Mouse (Mus musculus) spleen, adult 18-20 months (tissue): Measurements from ENCODE around the gene Noxo1.
A peak's percentile ranks its signal among the peaks of the same experiment; 100 is the strongest.
"Not testable (repeated sequence)": the region's sequence is repeated elsewhere in the genome, so short reads cannot be mapped to it uniquely, and the experiment has no call there.

ENCODE experiments used
- DNase-seq, 2 experiments: peaks; one replicate each; pipeline ENCODE4 v3.0.0; 2022; ENCODE audit warnings: mixed read lengths in 2 of 2

The Noxo1 gene

GRCm38 (mm10) chr17:24696011-24696697 lies at the start of gene Noxo1, which contains the start of gene Gfer:
Gene Noxo1, plus strand, starts transcription at chr17:24696234.
Gene Gfer, minus strand, starts transcription at chr17:24696156.
- peak; percentile 81 to 85 for DNase-seq

- DNase-seq, result no peak
These were observed 49.7 kb upstream of the Noxo1 start for GRCm38 (mm10) chr17:24646381-24646780.

- DNase-seq, result no peak
These were observed 48.5 kb upstream of the Noxo1 start for GRCm38 (mm10) chr17:24647493-24647892.

- DNase-seq, result no peak
These were observed 47.2 kb upstream of the Noxo1 start for GRCm38 (mm10) chr17:24648731-24649377.

GRCm38 (mm10) chr17:24649581-24650069 lies 46.4 kb upstream of the Noxo1 start:
- no peak for DNase-seq

GRCm38 (mm10) chr17:24650070-24650616 lies 45.9 kb upstream of the Noxo1 start, which contains the start of gene Slc9a3r2:
Gene Slc9a3r2, minus strand, starts transcription at chr17:24650327.
- no peak for DNase-seq

GRCm38 (mm10) chr17:24650766-24651165 lies 45.3 kb upstream of the Noxo1 start:
- no peak for DNase-seq

GRCm38 (mm10) chr17:24651835-24652234 lies 44.2 kb upstream of the Noxo1 start:
- no peak for DNase-seq

- DNase-seq, result peak; percentile 42 to 74
These were observed 41.9 kb upstream of the Noxo1 start for GRCm38 (mm10) chr17:24653967-24654710.

- no peak for DNase-seq
These were observed 41.1 kb upstream of the Noxo1 start for GRCm38 (mm10) chr17:24654969-24655368.

- DNase-seq, result no peak
These were observed 37.8 kb upstream of the Noxo1 start, which contains the start of gene Npw for GRCm38 (mm10) chr17:24658017-24658758. Gene Npw, minus strand, starts transcription at chr17:24658457.

GRCm38 (mm10) chr17:24667011-24667410 lies 29.0 kb upstream of the Noxo1 start:
- not testable (repeated sequence) for DNase-seq

GRCm38 (mm10) chr17:24667416-24667815 lies 28.6 kb upstream of the Noxo1 start:
- peak; percentile 34 to 57 for DNase-seq

- not testable (repeated sequence) for DNase-seq
These were observed 26.9 kb upstream of the Noxo1 start for GRCm38 (mm10) chr17:24669214-24669544.

GRCm38 (mm10) chr17:24669545-24670245 lies 26.3 kb upstream of the Noxo1 start, which contains the start of gene Zfp598:
Gene Zfp598, plus strand, starts transcription at chr17:24669687.
- peak; percentile 89 to 96 for DNase-seq

GRCm38 (mm10) chr17:24670246-24670844 lies 25.7 kb upstream of the Noxo1 start:
- DNase-seq, result no peak

- no peak for DNase-seq
These were observed 24.7 kb upstream of the Noxo1 start for GRCm38 (mm10) chr17:24671346-24671745.

GRCm38 (mm10) chr17:24672141-24672540 lies 23.9 kb upstream of the Noxo1 start:
- no peak for DNase-seq

GRCm38 (mm10) chr17:24674277-24674676 lies 21.8 kb upstream of the Noxo1 start:
- DNase-seq, result no peak

GRCm38 (mm10) chr17:24676187-24676586 lies 19.8 kb upstream of the Noxo1 start:
- peak in 1 of 2 experiments; percentile 70 for DNase-seq

- no peak for DNase-seq
These were observed 19.2 kb upstream of the Noxo1 start for GRCm38 (mm10) chr17:24676877-24677276.
